Mouse (Mus musculus): ENCODE data around the gene Fam131b. TPM values are rescaled to one million over a fixed set of nuclear protein-coding genes. Genes with fewer than 3 reads are reported as not detected.
A peak's percentile ranks its signal among the peaks of the same experiment; 100 is the strongest.

Gene Fam131b
- polyA plus RNA-seq (2015; fragmentation: Nextera tagmentation; extraction: Ambion mirVana) = 0.10 and 0.16 TPM in 2 replicates

DNA sequence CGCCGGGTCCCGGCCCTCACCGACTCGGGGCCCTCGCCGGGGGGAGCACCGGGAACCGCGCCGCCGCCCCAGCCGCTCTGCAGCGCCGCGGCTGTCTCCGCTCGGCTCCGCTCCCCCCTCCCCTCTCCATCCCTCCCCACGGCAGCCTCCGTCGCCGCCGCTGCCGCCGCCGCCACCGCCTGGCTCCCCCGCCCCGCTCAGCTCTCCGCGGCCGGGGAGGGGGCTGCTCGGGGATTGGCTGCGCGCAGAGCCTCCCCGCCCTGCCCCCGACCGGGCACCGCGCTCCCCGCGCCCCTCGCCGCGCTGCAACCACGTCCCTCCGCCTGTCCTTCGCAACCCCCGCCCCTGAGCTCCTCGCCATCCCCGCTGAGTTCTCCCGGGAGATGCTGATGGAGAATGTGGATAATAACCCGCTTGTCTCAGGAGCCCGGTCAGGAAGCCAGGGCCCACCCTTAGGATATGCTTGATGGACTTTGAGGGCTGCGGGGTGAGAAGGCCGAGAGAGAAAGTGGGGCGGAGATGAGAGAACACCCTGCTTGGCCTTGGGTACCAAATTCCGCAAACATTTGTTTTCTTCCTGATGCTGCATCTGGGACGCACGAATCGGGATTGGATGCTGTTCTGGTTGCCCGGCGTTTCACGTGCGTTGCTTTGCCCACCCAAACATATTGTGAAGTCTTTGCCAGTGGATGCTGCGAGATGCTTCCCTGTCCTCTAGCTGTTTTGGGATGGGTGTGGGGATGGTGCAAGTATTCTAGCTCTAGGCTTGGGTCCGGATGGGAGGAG lies at the start of gene Fam131b:
Fam131b (minus strand) TSS at position 162 of the 786 bp plus-strand sequence.
- peaks cover 37% of the 10 kb centered on the region for H3K27me3 ChIP-seq (ENCODE audit: control insufficient read depth, insufficient read depth, low read depth, low read length)
- peak within 1 kb of the TSS; percentile 99 for H3K4me2 ChIP-seq (ENCODE audit: low read depth, low read length)
- H3K4me1 ChIP-seq (replicated peaks; ENCODE audit: control insufficient read depth, insufficient read depth, low read length) = peaks cover 10% of the 10 kb centered on the region
- peak within 1 kb of the TSS; percentile 64 for H3K9ac ChIP-seq (ENCODE audit: low read length)
- H3K27ac ChIP-seq (ENCODE audit: low read length) = no peak within 1 kb of the TSS
- no peaks in the 10 kb centered on the region for H3K36me3 ChIP-seq (ENCODE audit: control insufficient read depth, insufficient read depth, low read length)
- H3K9me3 ChIP-seq (ENCODE audit: control insufficient read depth, low read length) = no peaks in the 10 kb centered on the region
- WGBS = 0% methylated on average over 38 of the region's 68 CpGs
- ATAC-seq (ENCODE audit: low read depth) = peak; percentile 64
- peak within 1 kb of the TSS; percentile 64 for H3K4me3 ChIP-seq (ENCODE audit: low read length)

- Histone ChIP-seq H3K4me1 (replicated peaks; ENCODE audit: control insufficient read depth, insufficient read depth, low read length) (peaks cover 35% of the 10 kb centered on the region), H3K4me3 (ENCODE audit: low read length) (peak overlapping the region; percentile 68), H3K9me3 (ENCODE audit: control insufficient read depth, low read length) (no peaks in the 10 kb centered on the region), H3K9ac (ENCODE audit: low read length) (peak overlapping the region; percentile 82), H3K27me3 (ENCODE audit: control insufficient read depth, insufficient read depth, low read depth, low read length) (no peaks in the 10 kb centered on the region), H3K27ac (ENCODE audit: low read length) (no peak overlapping the region), H3K36me3 (ENCODE audit: control insufficient read depth, insufficient read depth, low read length) (no peaks in the 10 kb centered on the region), H3K4me2 (ENCODE audit: low read depth, low read length) (peak overlapping the region; percentile 89)
- WGBS = 37% methylated on average over 7 of the region's 7 CpGs
- no peak for ATAC-seq (ENCODE audit: low read depth)
Observed at GRCm38 (mm10) chr6:42373669-42374430, 49.4 kb upstream of the Fam131b start.

DNA sequence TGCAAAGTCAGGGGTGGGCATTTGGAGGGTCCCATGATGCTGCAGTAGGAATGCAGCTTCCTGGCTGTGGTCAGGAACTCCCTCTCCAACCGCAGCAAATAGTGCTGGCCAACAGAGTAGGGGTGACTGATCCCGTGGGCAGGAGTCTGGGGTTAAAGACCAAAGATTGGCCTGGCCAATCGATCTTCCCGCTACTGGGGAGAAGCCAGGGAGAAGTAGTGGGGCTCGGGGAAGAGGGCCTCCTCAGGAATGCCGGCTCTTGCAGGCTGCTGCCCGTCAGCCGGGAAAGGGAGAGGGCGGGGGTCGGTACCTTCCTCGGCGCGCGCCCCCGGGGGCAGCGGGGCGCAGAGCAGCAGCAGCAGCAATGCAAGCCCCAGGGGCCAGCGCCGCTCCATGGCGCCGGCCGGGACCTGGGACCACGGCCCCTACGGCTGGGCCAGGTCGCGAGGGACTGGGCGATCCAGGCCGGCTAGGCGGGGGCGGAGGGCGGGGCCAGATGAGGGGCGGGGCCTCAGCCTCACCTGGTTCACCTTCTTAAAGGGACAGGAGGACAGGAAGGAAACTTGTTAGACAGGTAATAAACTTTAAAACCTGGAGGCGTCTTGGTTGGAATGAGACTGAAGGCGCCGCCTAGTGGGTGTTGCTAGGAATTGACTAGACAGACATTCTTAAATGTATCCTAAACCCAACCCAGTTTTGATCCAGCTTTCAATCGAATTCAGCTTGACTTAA lies 48.5 kb upstream of the Fam131b start, which contains the start of gene Epha1:
Epha1 (minus strand) TSS at position 453 of the 732 bp plus-strand sequence.
- Histone ChIP-seq H3K4me1 (replicated peaks; ENCODE audit: control insufficient read depth, insufficient read depth, low read length) (peaks cover 35% of the 10 kb centered on the region), H3K9ac (ENCODE audit: low read length) (peak within 1 kb of the TSS; percentile 82), H3K4me2 (ENCODE audit: low read depth, low read length) (peak within 1 kb of the TSS; percentile 89), H3K9me3 (ENCODE audit: control insufficient read depth, low read length) (no peaks in the 10 kb centered on the region), H3K4me3 (ENCODE audit: low read length) (peak within 1 kb of the TSS; percentile 68), H3K36me3 (ENCODE audit: control insufficient read depth, insufficient read depth, low read length) (no peaks in the 10 kb centered on the region), H3K27me3 (ENCODE audit: control insufficient read depth, insufficient read depth, low read depth, low read length) (no peaks in the 10 kb centered on the region), H3K27ac (ENCODE audit: low read length) (peak within 1 kb of the TSS; percentile 84)
- ATAC-seq (ENCODE audit: low read depth) = peak; percentile 56
- under 1% methylated on average over 35 of the region's 36 CpGs for WGBS

GRCm38 (mm10) chr6:42372421-42372815 lies 48.0 kb upstream of the Fam131b start:
- H3K4me3 ChIP-seq (ENCODE audit: low read length) = peak overlapping the region; percentile 68
- H3K9me3 ChIP-seq (ENCODE audit: control insufficient read depth, low read length) = no peaks in the 10 kb centered on the region
- no peak for ATAC-seq (ENCODE audit: low read depth)
- H3K4me2 ChIP-seq (ENCODE audit: low read depth, low read length) = peak overlapping the region; percentile 89
- H3K9ac ChIP-seq (ENCODE audit: low read length) = peak overlapping the region; percentile 82
- WGBS = 34% methylated on average over 9 of the region's 9 CpGs
- H3K27ac ChIP-seq (ENCODE audit: low read length) = peak overlapping the region; percentile 84
- H3K4me1 ChIP-seq (replicated peaks; ENCODE audit: control insufficient read depth, insufficient read depth, low read length) = peaks cover 35% of the 10 kb centered on the region
- H3K36me3 ChIP-seq (ENCODE audit: control insufficient read depth, insufficient read depth, low read length) = no peaks in the 10 kb centered on the region
- H3K27me3 ChIP-seq (ENCODE audit: control insufficient read depth, insufficient read depth, low read depth, low read length) = no peaks in the 10 kb centered on the region

DNA sequence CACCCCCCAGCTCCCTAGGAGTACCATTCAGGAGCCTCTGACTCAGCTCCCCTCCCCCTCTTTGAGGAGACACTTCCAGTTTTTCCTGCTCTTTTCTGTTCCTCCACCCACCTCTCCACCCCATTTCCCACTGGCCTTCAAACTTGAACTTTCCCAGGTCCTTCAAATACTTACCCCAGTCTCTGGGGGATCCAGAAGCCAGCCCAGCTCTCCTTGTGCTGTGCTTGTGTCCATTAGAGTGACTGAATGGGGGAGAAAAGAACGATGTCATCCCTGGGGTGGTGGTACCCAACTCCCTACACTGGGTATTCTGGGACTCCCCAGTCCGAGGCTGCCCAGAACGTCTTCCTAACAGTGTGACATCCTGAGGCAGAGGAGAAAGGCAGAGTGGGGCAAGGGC lies 47.6 kb upstream of the Fam131b start:
- Histone ChIP-seq H3K4me2 (ENCODE audit: low read depth, low read length) (peak overlapping the region; percentile 89), H3K9ac (ENCODE audit: low read length) (peak overlapping the region; percentile 82), H3K36me3 (ENCODE audit: control insufficient read depth, insufficient read depth, low read length) (no peaks in the 10 kb centered on the region), H3K27me3 (ENCODE audit: control insufficient read depth, insufficient read depth, low read depth, low read length) (no peaks in the 10 kb centered on the region), H3K9me3 (ENCODE audit: control insufficient read depth, low read length) (no peaks in the 10 kb centered on the region), H3K4me3 (ENCODE audit: low read length) (peak overlapping the region; percentile 68), H3K4me1 (replicated peaks; ENCODE audit: control insufficient read depth, insufficient read depth, low read length) (peaks cover 35% of the 10 kb centered on the region), H3K27ac (ENCODE audit: low read length) (peak overlapping the region; percentile 84)
- WGBS = 24% methylated on average over 3 of the region's 3 CpGs
- no peak for ATAC-seq (ENCODE audit: low read depth)

DNA sequence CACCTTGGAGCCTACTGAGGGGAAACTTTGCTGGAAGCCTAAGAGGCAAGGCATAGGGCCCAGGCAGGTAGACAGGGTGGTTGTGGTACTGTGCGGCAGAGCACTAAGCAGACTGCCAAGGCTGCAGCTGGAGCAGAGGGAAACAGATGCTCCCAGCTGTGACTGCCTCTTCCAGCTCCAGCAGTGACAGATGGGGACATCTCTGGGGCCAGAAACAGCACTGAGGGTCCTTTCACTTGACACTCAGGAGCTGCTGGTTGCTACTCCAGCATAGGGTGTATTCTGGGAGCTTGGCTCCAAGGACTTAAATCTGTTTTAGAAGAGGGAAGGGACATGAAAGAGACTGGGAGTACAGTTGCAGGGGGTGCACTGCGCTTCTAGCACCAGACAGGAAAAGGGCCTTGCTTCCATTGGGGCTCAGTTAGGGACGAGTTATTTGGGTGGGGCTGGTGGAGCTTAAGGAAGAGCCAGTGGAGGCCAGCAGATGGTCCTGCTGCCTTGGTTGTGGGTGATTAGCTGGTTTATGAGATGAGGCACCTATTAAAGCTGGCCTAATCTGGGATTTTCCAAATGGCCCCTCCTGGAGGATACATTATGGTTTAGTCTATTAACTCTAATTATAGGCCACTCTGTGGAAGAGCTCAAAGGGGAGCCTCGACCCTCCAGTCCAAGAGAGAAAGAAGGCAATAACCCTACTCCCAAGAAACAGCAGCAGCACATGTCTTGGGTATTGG lies 46.4 kb upstream of the Fam131b start:
- Histone ChIP-seq H3K4me2 (ENCODE audit: low read depth, low read length) (peak overlapping the region; percentile 30; the same call in 1 of the 2 replicates), H3K27me3 (ENCODE audit: control insufficient read depth, insufficient read depth, low read depth, low read length) (no peaks in the 10 kb centered on the region), H3K36me3 (ENCODE audit: control insufficient read depth, insufficient read depth, low read length) (no peaks in the 10 kb centered on the region), H3K4me3 (ENCODE audit: low read length) (no peak overlapping the region), H3K9me3 (ENCODE audit: control insufficient read depth, low read length) (no peaks in the 10 kb centered on the region), H3K9ac (ENCODE audit: low read length) (no peak overlapping the region), H3K27ac (ENCODE audit: low read length) (peak overlapping the region; percentile 84), H3K4me1 (replicated peaks; ENCODE audit: control insufficient read depth, insufficient read depth, low read length) (peaks cover 26% of the 10 kb centered on the region)
- WGBS = 33% methylated on average over 4 of the region's 4 CpGs
- ATAC-seq (ENCODE audit: low read depth) = peak; percentile 82

DNA sequence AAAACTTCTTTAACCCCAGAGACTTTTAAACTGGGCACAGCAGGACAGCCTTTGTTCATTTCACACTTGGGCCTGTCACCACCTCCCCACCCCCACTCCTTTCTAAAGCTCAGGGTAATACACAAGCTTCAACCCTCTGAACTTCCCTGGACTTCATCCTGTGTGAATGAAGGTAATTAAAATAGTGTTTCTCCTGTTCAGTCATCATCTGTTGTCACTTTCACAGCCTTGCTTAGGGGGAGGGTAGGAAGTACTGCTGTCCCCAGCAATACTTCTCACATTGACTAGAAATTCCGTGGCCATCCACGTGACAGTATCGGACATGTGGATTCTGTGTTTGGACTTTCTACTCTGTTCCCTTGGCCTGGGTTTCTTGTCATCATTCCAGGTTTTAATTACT lies 45.4 kb upstream of the Fam131b start:
- H3K4me2 ChIP-seq (ENCODE audit: low read depth, low read length) = no peak overlapping the region
- no peak overlapping the region for H3K4me3 ChIP-seq (ENCODE audit: low read length)
- peak overlapping the region; percentile 78 for H3K27ac ChIP-seq (ENCODE audit: low read length)
- H3K9ac ChIP-seq (ENCODE audit: low read length) = no peak overlapping the region
- no peaks in the 10 kb centered on the region for H3K36me3 ChIP-seq (ENCODE audit: control insufficient read depth, insufficient read depth, low read length)
- no peaks in the 10 kb centered on the region for H3K9me3 ChIP-seq (ENCODE audit: control insufficient read depth, low read length)
- H3K4me1 ChIP-seq (replicated peaks; ENCODE audit: control insufficient read depth, insufficient read depth, low read length) = peaks cover 22% of the 10 kb centered on the region
- 30% methylated on average over 3 of the region's 3 CpGs for WGBS
- ATAC-seq (ENCODE audit: low read depth) = peak; percentile 67
- no peaks in the 10 kb centered on the region for H3K27me3 ChIP-seq (ENCODE audit: control insufficient read depth, insufficient read depth, low read depth, low read length)

GRCm38 (mm10) chr6:42365215-42365614 lies 40.8 kb upstream of the Fam131b start:
- WGBS = 91% methylated on average over 6 of the region's 6 CpGs
- Histone ChIP-seq H3K9me3 (ENCODE audit: control insufficient read depth, low read length) (no peaks in the 10 kb centered on the region), H3K27me3 (ENCODE audit: control insufficient read depth, insufficient read depth, low read depth, low read length) (no peaks in the 10 kb centered on the region), H3K36me3 (ENCODE audit: control insufficient read depth, insufficient read depth, low read length) (peaks cover 11% of the 10 kb centered on the region), H3K4me1 (replicated peaks; ENCODE audit: control insufficient read depth, insufficient read depth, low read length) (peaks cover 10% of the 10 kb centered on the region), H3K9ac (ENCODE audit: low read length) (no peak overlapping the region), H3K4me2 (ENCODE audit: low read depth, low read length) (no peak overlapping the region), H3K27ac (ENCODE audit: low read length) (no peak overlapping the region), H3K4me3 (ENCODE audit: low read length) (no peak overlapping the region)
- ATAC-seq (ENCODE audit: low read depth) = no peak
